Mouse (Mus musculus) forebrain, embryonic 15.5 days (tissue): Measurements from ENCODE around the gene Fam160a1. TPM values are rescaled to one million over a fixed set of nuclear protein-coding genes. Genes with fewer than 3 reads are reported as not detected.
A peak's percentile ranks its signal among the peaks of the same experiment; 100 is the strongest.

Experiments
- ATAC-seq: fragments of 200-750 bp; cut with Nextera tagmentation; replicated peaks from 2 replicates; pipeline ENCODE4 v1.8.0; 2017; ENCODE audit warnings: mild to moderate bottlenecking, moderate TSS enrichment, moderate library complexity
- H3K27ac ChIP-seq: fragments of 300-500 bp; sonication (generic); replicated peaks from 2 replicates; pipeline ENCODE4 v1.5.1; 2015; ENCODE audit warnings: mild to moderate bottlenecking, inconsistent platforms
- H3K27me3 ChIP-seq: fragments of 300-500 bp; sonication (generic); 2 replicates; pipeline ENCODE4 v1.6.1; 2015; ENCODE audit warnings: inconsistent platforms
- H3K36me3 ChIP-seq: fragments of 300-500 bp; sonication (generic); 2 replicates; pipeline ENCODE4 v1.6.1; 2015; ENCODE audit warnings: mild to moderate bottlenecking, inconsistent platforms
- H3K4me1 ChIP-seq: fragments of 300-500 bp; sonication (generic); 2 replicates; pipeline ENCODE4 v1.6.1; 2015; ENCODE audit warnings: inconsistent platforms
- H3K4me2 ChIP-seq: fragments of 300-500 bp; sonication (generic); replicated peaks from 2 replicates; pipeline ENCODE4 v1.6.1; 2015; ENCODE audit warnings: mild to moderate bottlenecking, inconsistent platforms
- H3K4me3 ChIP-seq: fragments of 300-500 bp; sonication (generic); 2 replicates; pipeline ENCODE4 v1.5.1; 2015; ENCODE audit warnings: mild to moderate bottlenecking, inconsistent platforms
- H3K9ac ChIP-seq: fragments of 300-500 bp; sonication (generic); replicated peaks from 2 replicates; pipeline ENCODE4 v1.6.1; 2015; ENCODE audit warnings: mild to moderate bottlenecking, inconsistent platforms
- H3K9me3 ChIP-seq: fragments of 300-500 bp; sonication (generic); 2 replicates; pipeline ENCODE4 v1.6.1; 2016; ENCODE audit warnings: inconsistent platforms
- WGBS: fragments of 180-500 bp; shearing (Covaris S2); methylation state at CpG from one replicate; pipeline ENCODE4 v1.1.7; 2015; ENCODE audit warnings: mixed read lengths; 5-methylcytosine and 5-hydroxymethylcytosine counted together
- polyA plus RNA-seq: library from polyadenylated mRNA; unstranded; fragments of >200 nt; fragmentation: Nextera tagmentation; extraction: Ambion mirVana; gene quantifications from 2 replicates; pipeline ENCODE4 v1.2.1, GENCODE M21; 2015

Fam160a1 gene
- polyA plus RNA-seq, 1 experiment from 2014 or later: 1.5 TPM

DNA sequence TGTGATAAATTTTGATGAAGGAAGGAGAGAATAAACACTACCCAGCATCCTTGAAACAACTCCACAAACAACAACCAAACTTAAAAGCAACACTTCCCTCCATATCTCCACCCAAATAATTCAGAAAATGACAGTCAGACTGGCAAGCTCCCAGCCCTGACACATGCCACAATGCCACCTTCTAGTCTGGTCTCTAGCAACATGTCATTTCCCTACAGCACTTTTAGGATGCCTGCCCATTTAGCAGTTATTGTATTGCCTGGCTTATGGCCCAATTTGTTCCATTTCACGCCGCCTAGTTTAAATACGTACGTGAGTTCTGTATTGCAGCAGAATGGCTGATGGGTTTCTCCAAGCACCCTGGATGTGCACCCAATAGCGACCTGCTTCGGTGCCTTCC, 41.0 kb downstream of the Fam160a1 start:
- ATAC-seq: no peak; the same call in 1 of the 2 replicates
- 57% methylated on average over 6 of the region's 6 CpGs for WGBS

DNA sequence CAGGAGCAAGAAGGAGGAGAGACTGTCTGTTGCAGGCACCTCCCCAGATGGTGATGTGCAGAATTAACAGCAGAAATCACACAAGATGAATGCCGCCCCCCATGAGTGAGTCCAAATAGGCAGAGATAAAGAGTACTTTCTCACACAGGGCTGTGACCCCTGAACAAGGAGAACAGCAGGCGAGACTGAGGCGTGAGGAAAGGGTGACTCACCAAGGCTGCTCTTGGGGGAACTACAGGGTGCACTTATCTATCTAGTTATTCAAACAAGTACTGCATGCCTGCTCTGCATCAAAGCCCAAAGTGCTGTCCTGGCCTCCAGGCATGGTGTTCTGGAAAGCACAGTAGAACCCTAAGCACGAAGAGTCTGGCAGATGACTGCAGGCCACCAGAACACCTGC, 43.2 kb downstream of the Fam160a1 start:
- H3K4me1 ChIP-seq: peaks cover 8% of the 10 kb centered on the region; the same call in 1 of the 2 replicates
- no peak overlapping the region for H3K27ac ChIP-seq
- no peak overlapping the region for H3K4me2 ChIP-seq
- 73% methylated on average over 4 of the region's 4 CpGs for WGBS
- H3K9me3 ChIP-seq: no peaks in the 10 kb centered on the region
- peak; percentile 30; the same call in 1 of the 2 replicates for ATAC-seq
- no peak overlapping the region for H3K4me3 ChIP-seq
- H3K36me3 ChIP-seq: no peaks in the 10 kb centered on the region
- H3K9ac ChIP-seq: no peak overlapping the region
- H3K27me3 ChIP-seq: no peaks in the 10 kb centered on the region

More for the DNA sequence above, 41.0 kb downstream of the Fam160a1 start:
- Histone ChIP-seq H3K4me1 (peaks cover 14% of the 10 kb centered on the region; the same call in 1 of the 2 replicates), H3K4me2 (no peak overlapping the region), H3K27me3 (no peaks in the 10 kb centered on the region), H3K4me3 (no peak overlapping the region), H3K27ac (no peak overlapping the region), H3K9me3 (no peaks in the 10 kb centered on the region), H3K36me3 (no peaks in the 10 kb centered on the region), H3K9ac (no peak overlapping the region)

DNA sequence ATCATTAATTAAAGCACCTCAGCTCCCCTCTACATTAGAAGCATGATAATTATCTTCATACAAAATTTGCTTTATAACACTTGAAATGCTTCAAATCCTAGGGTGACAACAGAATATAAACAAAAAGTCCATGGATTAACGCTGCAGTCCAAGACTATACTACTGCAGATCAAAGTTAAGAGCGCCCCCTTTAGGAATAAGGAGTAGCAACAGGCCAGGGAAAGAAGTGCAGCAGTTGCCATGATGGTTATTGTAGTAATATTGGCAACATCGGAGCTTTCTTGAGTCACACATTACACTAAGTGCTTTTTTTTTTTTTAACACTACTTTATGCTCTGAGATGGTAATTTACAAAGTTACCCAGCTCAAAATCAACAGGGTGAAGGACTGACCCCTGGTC, 43.7 kb downstream of the Fam160a1 start:
- no peak overlapping the region for H3K4me3 ChIP-seq
- ATAC-seq: no peak
- H3K9ac ChIP-seq: no peak overlapping the region
- H3K36me3 ChIP-seq: no peaks in the 10 kb centered on the region
- H3K27me3 ChIP-seq: no peaks in the 10 kb centered on the region
- no peak overlapping the region for H3K27ac ChIP-seq
- WGBS: 39% methylated on average over 3 of the region's 3 CpGs
- H3K4me1 ChIP-seq: peaks cover 8% of the 10 kb centered on the region; the same call in 1 of the 2 replicates
- H3K9me3 ChIP-seq: no peaks in the 10 kb centered on the region
- no peak overlapping the region for H3K4me2 ChIP-seq

DNA sequence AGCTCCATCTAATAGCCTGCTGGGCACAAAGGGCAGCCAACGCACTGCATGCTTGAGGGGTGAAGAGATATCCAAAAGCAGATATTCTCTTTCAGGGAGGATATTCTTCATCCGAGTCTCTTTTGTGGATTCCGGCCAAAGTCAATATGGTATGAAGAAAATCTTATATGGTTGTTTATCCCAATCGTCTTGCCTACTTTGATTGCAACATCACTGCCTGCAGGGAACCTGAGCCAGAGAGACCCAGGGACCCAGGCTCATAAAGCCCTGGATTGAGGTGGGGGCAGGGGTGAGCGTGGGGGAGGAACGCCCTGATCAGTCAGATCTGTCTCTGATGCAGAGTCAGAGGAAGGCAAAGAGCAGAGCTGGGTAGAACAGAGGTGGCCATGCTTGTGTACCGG, 52.2 kb downstream of the Fam160a1 start:
- 31% methylated on average over 7 of the region's 7 CpGs for WGBS
- no peak overlapping the region for H3K4me3 ChIP-seq
- no peak overlapping the region for H3K9ac ChIP-seq
- no peaks in the 10 kb centered on the region for H3K36me3 ChIP-seq
- H3K27ac ChIP-seq: peak overlapping the region; percentile 35
- H3K27me3 ChIP-seq: no peaks in the 10 kb centered on the region
- ATAC-seq: 0 out of 2 replicates have a peak, but pooled peaks have one; percentile 35
- H3K4me1 ChIP-seq: peaks cover 16% of the 10 kb centered on the region
- peak overlapping the region; percentile 19 for H3K4me2 ChIP-seq
- no peaks in the 10 kb centered on the region for H3K9me3 ChIP-seq

DNA sequence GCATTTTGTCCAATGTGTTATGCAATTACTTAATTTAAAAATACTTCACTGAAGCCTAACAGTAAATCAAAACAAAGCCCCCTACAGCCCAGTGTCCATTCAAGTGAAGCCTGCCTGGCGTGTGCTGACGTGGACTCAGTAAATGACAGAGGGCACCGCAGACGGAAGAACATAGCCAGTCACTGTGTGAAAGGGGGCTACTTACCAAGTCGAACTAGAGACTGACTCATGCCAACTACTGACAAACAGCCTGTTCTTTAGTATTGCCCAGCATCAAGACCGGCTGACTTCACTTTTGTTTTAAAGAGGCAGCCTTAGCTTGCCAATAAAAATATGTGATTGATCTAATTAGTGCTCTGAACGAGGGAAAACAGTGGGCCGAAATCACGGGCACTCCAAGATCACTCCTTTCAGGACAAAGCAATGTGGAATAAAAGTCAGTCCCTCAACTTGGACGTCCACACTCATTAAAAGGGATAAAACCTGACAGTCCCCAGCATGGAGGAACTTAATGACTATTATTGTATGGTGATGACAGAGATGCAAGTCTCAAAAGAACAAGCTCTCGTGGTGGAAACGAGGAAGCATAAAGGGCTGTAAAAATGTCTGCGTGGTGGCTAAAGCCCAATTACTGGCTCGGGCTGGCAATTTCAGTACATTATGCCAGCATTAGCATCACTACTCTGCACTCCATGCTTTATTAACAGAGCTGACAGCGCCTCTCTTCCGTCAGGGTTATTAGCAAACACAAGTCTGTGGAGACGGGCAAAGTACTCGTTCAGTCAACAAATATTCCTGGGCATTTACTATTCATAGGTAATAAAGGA, 52.9 kb downstream of the Fam160a1 start:
- H3K4me3 ChIP-seq: no peak overlapping the region
- no peak overlapping the region for H3K9ac ChIP-seq
- peak overlapping the region; percentile 19 for H3K4me2 ChIP-seq
- peaks cover 16% of the 10 kb centered on the region for H3K4me1 ChIP-seq
- peak overlapping the region; percentile 35 for H3K27ac ChIP-seq
- no peaks in the 10 kb centered on the region for H3K9me3 ChIP-seq
- no peaks in the 10 kb centered on the region for H3K36me3 ChIP-seq
- no peaks in the 10 kb centered on the region for H3K27me3 ChIP-seq
- peak; percentile 91 for ATAC-seq
- 4% methylated on average over 18 of the region's 18 CpGs for WGBS

DNA sequence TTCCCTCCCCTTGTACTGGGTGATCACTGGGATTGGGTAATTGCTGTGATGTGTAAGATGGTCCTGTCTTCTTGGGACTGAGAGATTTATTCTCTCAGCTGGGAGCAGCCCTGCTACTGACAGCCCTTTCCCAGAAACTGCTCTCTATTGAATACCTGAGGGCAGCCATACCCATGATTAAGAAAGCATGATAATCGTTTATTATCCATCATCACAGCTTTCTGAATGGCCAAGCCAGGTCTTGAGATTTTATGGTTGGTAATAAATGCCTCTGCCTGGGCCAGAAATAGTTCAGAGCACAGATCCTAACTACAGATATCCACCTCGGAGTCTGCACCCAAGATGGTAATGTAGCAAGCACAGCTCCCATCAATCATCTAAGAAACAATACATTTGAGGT, 59.1 kb downstream of the Fam160a1 start:
- ATAC-seq: no peak
- Histone ChIP-seq H3K4me1 (peaks cover 4% of the 10 kb centered on the region; the same call in 1 of the 2 replicates), H3K27ac (no peak overlapping the region), H3K9me3 (no peaks in the 10 kb centered on the region), H3K36me3 (no peaks in the 10 kb centered on the region), H3K27me3 (no peaks in the 10 kb centered on the region), H3K9ac (no peak overlapping the region), H3K4me3 (no peak overlapping the region), H3K4me2 (no peak overlapping the region)
- 78% methylated on average over 2 of the region's 2 CpGs for WGBS

DNA sequence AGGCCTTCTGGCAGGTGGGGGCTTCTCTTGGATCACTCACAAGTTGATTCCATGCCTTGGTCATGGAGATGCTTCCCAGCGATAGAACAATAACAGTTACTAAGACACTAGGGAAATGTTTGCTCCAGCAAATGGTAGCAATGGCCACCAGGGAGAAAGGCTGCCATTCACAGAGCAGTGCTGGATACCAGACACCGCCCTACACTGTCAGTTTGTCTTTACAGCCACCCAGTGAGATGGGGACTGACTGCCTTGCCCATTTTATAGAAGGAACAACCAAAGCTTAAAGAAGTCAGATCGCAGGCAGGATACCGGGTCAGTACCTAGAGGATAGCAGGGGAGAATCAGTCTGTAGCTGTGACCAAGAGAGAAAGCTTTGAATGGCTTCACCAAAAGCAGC, 59.7 kb downstream of the Fam160a1 start:
- no peak overlapping the region for H3K4me3 ChIP-seq
- peaks cover 6% of the 10 kb centered on the region; the same call in 1 of the 2 replicates for H3K4me1 ChIP-seq
- no peaks in the 10 kb centered on the region for H3K27me3 ChIP-seq
- whole genome bisulfite sequencing: 92% methylated on average over 4 of the region's 4 CpGs
- H3K9ac ChIP-seq: no peak overlapping the region
- no peaks in the 10 kb centered on the region for H3K9me3 ChIP-seq
- H3K27ac ChIP-seq: no peak overlapping the region
- no peaks in the 10 kb centered on the region for H3K36me3 ChIP-seq
- no peak for ATAC-seq
- no peak overlapping the region for H3K4me2 ChIP-seq

DNA sequence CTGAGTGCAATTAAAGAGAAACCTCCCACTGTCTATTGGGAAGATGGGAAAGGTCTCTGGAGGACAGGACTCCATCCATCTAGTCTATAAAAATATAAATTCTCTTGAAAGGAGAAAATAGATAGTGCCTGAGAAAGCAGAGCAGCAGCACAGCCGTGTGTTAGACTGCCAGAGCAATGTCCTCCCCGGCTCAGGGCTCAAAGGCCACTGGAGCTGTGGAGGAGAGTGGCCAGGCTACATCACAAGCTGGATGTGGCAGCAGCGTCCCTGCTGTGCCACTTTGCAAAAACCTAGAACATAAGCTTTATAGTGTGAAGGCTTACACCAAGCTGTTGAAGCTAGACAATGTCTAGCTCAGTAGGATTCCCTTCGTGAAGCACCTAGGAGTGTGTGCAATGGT, 67.7 kb downstream of the Fam160a1 start:
- Histone ChIP-seq H3K27me3 (no peaks in the 10 kb centered on the region), H3K36me3 (no peaks in the 10 kb centered on the region), H3K27ac (no peak overlapping the region), H3K4me3 (no peak overlapping the region), H3K4me2 (no peak overlapping the region), H3K4me1 (peaks cover 8% of the 10 kb centered on the region), H3K9me3 (no peaks in the 10 kb centered on the region), H3K9ac (no peak overlapping the region)
- WGBS: 56% methylated on average over 4 of the region's 4 CpGs
- no peak for ATAC-seq

DNA sequence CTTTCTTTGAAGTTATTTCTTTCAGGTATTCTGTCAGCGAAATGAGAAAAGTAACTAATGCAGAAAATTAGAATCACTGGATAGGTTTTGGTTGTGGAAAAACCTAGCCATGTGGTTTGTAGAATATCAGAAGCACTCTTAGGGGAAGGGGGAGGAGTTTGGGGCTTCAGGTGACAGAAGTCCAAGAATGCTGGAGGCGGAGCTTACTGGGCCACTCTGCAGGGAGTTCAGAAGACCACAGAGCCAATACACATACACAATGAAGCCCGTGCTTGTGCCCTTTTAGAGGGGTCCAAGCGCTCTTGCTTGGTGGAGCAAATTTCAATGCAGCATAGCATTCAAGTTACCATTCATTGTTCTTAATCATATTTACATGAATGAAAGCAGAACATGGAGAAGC, 68.2 kb downstream of the Fam160a1 start:
- Histone ChIP-seq H3K27ac (no peak overlapping the region), H3K36me3 (no peaks in the 10 kb centered on the region), H3K4me3 (no peak overlapping the region), H3K4me1 (peaks cover 8% of the 10 kb centered on the region), H3K27me3 (no peaks in the 10 kb centered on the region), H3K4me2 (no peak overlapping the region), H3K9ac (no peak overlapping the region), H3K9me3 (no peaks in the 10 kb centered on the region)
- ATAC-seq: no peak
- 14% methylated on average over 4 of the region's 4 CpGs for WGBS

DNA sequence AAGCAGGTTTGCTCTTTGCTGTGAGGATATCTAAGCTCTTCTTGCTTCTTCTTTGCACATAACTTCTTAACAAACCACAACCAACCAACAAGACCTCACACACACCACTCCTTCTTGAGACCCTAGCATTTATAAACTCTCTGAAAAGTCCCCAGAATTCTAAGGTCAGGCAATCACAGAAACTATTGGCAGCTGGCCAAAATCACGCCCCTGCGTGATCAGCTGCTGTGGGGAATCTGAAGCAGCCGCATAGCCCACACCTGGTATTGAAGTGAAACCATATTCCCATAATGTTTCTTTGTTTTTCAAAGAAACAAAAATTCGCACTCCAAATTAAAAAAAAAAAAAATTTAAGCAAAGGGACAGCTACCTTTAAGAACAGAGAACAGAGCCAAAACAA, 71.0 kb downstream of the Fam160a1 start:
- no peaks in the 10 kb centered on the region for H3K27me3 ChIP-seq
- H3K36me3 ChIP-seq: no peaks in the 10 kb centered on the region
- H3K9me3 ChIP-seq: no peaks in the 10 kb centered on the region
- ATAC-seq: no peak
- H3K4me1 ChIP-seq: peaks cover 3% of the 10 kb centered on the region; the same call in 1 of the 2 replicates
- H3K27ac ChIP-seq: no peak overlapping the region
- no peak overlapping the region for H3K9ac ChIP-seq
- 43% methylated on average over 4 of the region's 4 CpGs for WGBS
- H3K4me3 ChIP-seq: no peak overlapping the region
- no peak overlapping the region for H3K4me2 ChIP-seq

DNA sequence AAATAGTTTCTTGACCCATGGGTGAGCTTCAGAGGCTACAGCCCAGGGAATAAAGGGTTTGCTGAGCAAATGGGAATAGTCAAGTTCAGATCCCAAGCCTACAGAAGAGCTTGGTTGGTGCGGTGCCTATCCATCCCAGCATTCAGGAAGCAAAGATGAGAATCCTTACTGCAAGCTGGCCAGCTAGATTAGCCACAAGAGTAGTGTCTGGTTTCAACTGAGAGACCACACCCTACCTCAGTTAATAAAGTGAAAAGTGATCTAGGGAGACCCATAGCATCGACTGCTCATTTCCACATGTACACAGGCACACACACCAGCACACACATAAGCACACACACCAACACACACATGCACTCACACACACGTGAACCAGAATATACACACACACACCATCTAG, 75.3 kb downstream of the Fam160a1 start:
- H3K9me3 ChIP-seq: no peaks in the 10 kb centered on the region
- no peaks in the 10 kb centered on the region; the same call in 1 of the 2 replicates for H3K4me1 ChIP-seq
- H3K27ac ChIP-seq: no peak overlapping the region
- 91% methylated on average over 3 of the region's 3 CpGs for WGBS
- no peaks in the 10 kb centered on the region for H3K36me3 ChIP-seq
- H3K9ac ChIP-seq: no peak overlapping the region
- no peak overlapping the region for H3K4me3 ChIP-seq
- no peak for ATAC-seq
- no peaks in the 10 kb centered on the region for H3K27me3 ChIP-seq
- no peak overlapping the region for H3K4me2 ChIP-seq

DNA sequence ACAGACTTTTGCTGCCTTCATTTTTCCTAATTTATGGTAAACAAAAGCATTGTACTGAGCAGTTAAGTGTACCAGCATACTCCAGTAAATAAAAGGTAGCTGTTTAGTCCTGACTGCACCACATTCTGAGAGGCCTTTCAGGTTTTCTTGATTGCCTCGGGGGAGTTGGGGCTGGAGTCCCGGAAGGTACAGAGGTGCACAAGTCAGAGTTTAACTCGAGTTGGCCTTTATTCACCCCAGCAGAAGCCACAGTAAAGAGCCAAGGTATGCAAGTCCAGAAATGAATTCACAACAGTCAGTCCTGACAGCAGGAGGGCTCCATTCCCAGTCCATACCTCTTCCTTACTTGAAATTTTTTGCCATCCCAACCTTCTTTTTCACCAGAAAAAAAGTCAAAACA, 78.5 kb downstream of the Fam160a1 start:
- no peaks in the 10 kb centered on the region for H3K36me3 ChIP-seq
- H3K9ac ChIP-seq: no peak overlapping the region
- 73% methylated on average over 3 of the region's 3 CpGs for WGBS
- no peaks in the 10 kb centered on the region for H3K27me3 ChIP-seq
- no peak overlapping the region for H3K4me2 ChIP-seq
- no peaks in the 10 kb centered on the region for H3K9me3 ChIP-seq
- H3K4me3 ChIP-seq: no peak overlapping the region
- H3K27ac ChIP-seq: no peak overlapping the region
- no peak for ATAC-seq
- H3K4me1 ChIP-seq: no peaks in the 10 kb centered on the region
